Mouse (Mus musculus) bone marrow macrophage, adult 2 months (primary cell): ENCODE data around the gene Kcnk7.

Source experiments
- CTCF ChIP-seq: IDR thresholded peaks from 2 replicates; pipeline ENCODE4 v1.5.1; 2012; ENCODE audit warnings: low read depth, mild to moderate bottlenecking, low read length, moderate library complexity
- POLR2A ChIP-seq: IDR thresholded peaks from 2 replicates; pipeline ENCODE4 v1.6.1; 2012; ENCODE audit warnings: mild to moderate bottlenecking, low read depth, low read length, borderline replicate concordance

GRCm38 (mm10) chr19:5686437-5686836, 17.7 kb upstream of the Kcnk7 start:
- TF ChIP-seq CTCF = no peak
- TF ChIP-seq POLR2A = no peak
